Mouse (Mus musculus) CH12.LX (cell line): ENCODE results near the gene Ttc21b.

ENCODE experiments used
- CTCF ChIP-seq, 2 experiments: IDR thresholded peaks in 1 of 2; conservative IDR thresholded peaks in 1 of 2; 2 replicates each; pipeline ENCODE4 v1.5.1; 2011 to 2012; ENCODE audit warnings: low read depth in 2 of 2, low read length in 2 of 2, improper control_type of control experiment in 1 of 2, inconsistent platforms in 1 of 2, mild to moderate bottlenecking in 1 of 2, moderate library complexity in 1 of 2
- NELFE ChIP-seq: IDR thresholded peaks from 2 replicates; pipeline ENCODE4 v1.6.1; 2011; ENCODE audit warnings: low read depth, low read length, improper control_type of control experiment
- USF1 ChIP-seq: IDR thresholded peaks from 2 replicates; pipeline ENCODE4 v1.6.1; 2014; ENCODE audit warnings: low read depth, mild to moderate bottlenecking, inconsistent platforms, low read length, improper control_type of control experiment

- TF ChIP-seq NELFE, result no peak
- TF ChIP-seq CTCF (conservative IDR thresholded peaks at IDR 0.05 in 1 of 2, IDR thresholded peaks at IDR 0.05 in 1 of 2; ENCODE audit: low read depth in 2 of 2, low read length in 2 of 2), result no peak
- TF ChIP-seq USF1, result no peak
These were observed 64.7 kb downstream of the Ttc21b start for GRCm38 (mm10) chr2:66191691-66192100.
